Mouse (Mus musculus) frontal cortex, postnatal 25 days (tissue): ENCODE measurements around the gene Iqcg.

Source experiments
- DNase-seq, 2 experiments: peaks; one replicate each; pipeline ENCODE4 v3.0.0; 2022; ENCODE audit warnings: low spot score in 2 of 2

Gene Iqcg

DNA sequence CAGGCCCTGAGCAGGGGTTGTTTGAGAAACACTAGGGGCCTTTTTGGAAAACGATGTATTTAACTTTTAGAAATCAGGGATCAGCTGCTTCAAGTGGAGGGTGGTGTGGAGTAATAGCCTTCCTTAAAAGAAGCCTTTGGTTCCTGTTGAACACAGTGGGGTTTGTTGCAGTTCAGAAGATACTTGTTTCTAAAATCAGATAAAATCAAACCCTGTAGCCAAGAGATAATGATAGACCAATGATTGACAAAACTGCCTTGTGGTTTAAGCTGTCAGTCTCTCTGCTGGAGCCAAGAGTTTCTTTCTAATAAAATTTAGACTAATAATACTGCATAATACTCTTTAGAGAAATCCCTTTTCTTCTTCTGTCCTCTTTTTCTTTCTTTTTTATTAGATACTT is 75.8 kb downstream of the Iqcg start:
- no peak for DNase-seq

DNA sequence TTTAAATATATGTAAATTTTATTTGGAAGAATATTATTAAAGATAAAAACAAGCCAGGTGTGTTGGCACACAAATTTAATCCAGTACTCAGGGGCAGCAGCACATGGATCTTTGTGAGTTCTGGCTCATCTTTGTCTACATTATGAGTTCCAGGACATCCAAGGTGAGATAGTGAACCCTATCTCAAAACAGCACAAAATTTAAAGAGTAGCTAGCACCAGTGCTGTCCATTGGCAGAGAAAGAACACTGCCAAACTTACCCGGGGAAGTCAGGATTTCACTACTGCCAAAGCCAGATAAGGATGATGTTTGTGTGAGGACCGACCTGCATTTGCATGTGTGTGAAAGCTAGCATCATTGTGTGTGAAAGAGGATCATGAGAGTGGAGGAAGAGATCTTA is 83.0 kb downstream of the Iqcg start:
- no peak for DNase-seq

DNA sequence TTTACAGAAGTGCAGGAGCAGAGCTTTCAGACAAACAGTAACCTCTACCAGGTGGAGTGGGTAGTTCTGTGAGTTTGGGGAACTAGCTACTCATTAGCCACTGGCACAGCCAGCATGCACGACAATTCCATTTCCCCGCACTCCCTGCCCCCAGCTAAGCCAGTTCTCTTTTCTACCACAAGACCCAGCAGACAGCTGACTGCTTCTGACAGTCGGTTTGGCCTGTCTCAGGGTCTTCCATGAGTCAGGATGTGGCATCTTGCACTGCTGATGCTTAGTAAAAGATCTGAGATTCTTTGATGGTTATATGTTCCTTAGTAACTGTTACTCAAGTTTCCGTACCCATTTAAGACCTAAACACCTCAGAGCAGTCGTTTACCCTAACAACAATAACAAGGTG is 83.5 kb downstream of the Iqcg start:
- no peak for DNase-seq
